Mouse (Mus musculus) stomach, postnatal 0 days (tissue): ENCODE data around the gene Ifitm10.

Source experiments
- CTCF ChIP-seq: IDR thresholded peaks from 2 replicates; pipeline ENCODE4 v1.5.1; 2016; ENCODE audit warnings: antibody characterized with exemption, low read depth, mild to moderate bottlenecking, moderate library complexity
- EP300 ChIP-seq: optimal IDR thresholded peaks from 2 replicates; pipeline ENCODE3; 2016; ENCODE audit warnings: antibody characterized with exemption

DNA sequence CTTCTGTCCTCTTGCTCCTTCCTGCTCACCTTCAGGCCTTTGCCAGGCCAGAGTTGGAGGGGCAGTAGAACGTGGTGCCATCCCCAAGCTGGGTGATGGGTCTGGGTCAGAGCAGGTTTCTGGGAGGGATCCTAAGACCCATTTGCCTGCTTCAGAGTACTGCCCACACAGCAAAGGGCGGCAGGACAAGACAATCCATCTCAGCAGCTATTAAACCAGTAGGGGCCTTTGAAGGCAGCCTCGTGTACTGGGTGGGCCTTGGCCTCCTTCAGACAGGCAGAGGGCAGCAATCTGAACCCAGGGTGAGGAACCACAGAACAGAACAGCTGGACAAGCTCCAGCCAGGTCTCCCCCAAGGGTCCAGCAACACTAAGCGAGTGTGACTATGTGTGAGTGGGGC lies 2.5 kb upstream of the Ifitm10 start:
- TF ChIP-seq EP300 (no peak), CTCF (no peak)
